Mouse (Mus musculus) ES-E14 (cell line): ENCODE measurements around the gene Uqcc2.

Experiments used
- CHD2 ChIP-seq: IDR thresholded peaks from 2 replicates; pipeline ENCODE4 v1.6.1; 2014; ENCODE audit warnings: mild to moderate bottlenecking, low read depth, low read length, inconsistent platforms
- HCFC1 ChIP-seq: IDR thresholded peaks from 2 replicates; pipeline ENCODE4 v1.6.1; 2012; ENCODE audit warnings: low read length, inconsistent platforms, borderline replicate concordance; ENCODE audit not compliant: insufficient read depth
- MAFK ChIP-seq: IDR thresholded peaks from 2 replicates; pipeline ENCODE4 v1.6.1; 2014; ENCODE audit warnings: mild to moderate bottlenecking, low read depth, low read length, inconsistent platforms; ENCODE audit not compliant: insufficient read depth
- ZC3H11A ChIP-seq: IDR thresholded peaks from 2 replicates; pipeline ENCODE4 v1.6.1; 2012; ENCODE audit warnings: low read depth, mild to moderate bottlenecking, inconsistent platforms, low read length, borderline replicate concordance
- ZNF384 ChIP-seq: IDR thresholded peaks from 2 replicates; pipeline ENCODE4 v1.6.1; 2012; ENCODE audit warnings: low read depth, low read length, inconsistent platforms

GRCm38 (mm10) chr17:27119954-27120353 is 13.8 kb downstream of the Uqcc2 start:
- TF ChIP-seq CHD2 (no peak), ZC3H11A (no peak), MAFK (no peak), HCFC1 (no peak), ZNF384 (no peak)
